Mouse (Mus musculus) myocyte (in vitro differentiated cells): ENCODE measurements at regions not wholly inside any gene's neighbourhood (a gene's known extent, or its start where the extent isn't known, plus 50 kb on each side); places are given as distances from the start of the nearest gene placed in this dataset.

Experiments
- H3K27me3 ChIP-seq: one replicate; pipeline ENCODE4 v1.6.1; 2011; ENCODE audit not compliant: control insufficient read depth, insufficient read depth, insufficient read length
- H3K36me3 ChIP-seq: one replicate; pipeline ENCODE4 v1.6.1; 2011; ENCODE audit not compliant: control insufficient read depth, insufficient read depth
- H3K4me2 ChIP-seq: one replicate; pipeline ENCODE4 v1.6.1; 2011; ENCODE audit warnings: low read depth, control low read depth
- H3K4me3 ChIP-seq: one replicate; pipeline ENCODE4 v1.5.1; 2011; ENCODE audit warnings: mild to moderate bottlenecking, control low read depth, moderate library complexity
- H3K79me2 ChIP-seq: one replicate; pipeline ENCODE4 v1.6.1; 2011; ENCODE audit not compliant: control insufficient read depth, insufficient read depth
- H3ac ChIP-seq: one replicate; pipeline ENCODE4 v1.6.1; 2011; ENCODE audit not compliant: control insufficient read depth, insufficient read length
- CEBPB ChIP-seq: IDR thresholded peaks from 2 replicates; pipeline ENCODE4 v1.6.1; 2011; ENCODE audit warnings: mild to moderate bottlenecking, moderate library complexity; ENCODE audit not compliant: poor library complexity, insufficient read depth, severe bottlenecking
- E2F4 ChIP-seq: IDR thresholded peaks from one replicate; pipeline ENCODE4 v1.6.1; 2011; ENCODE audit warnings: mild to moderate bottlenecking, control low read depth, moderate library complexity; ENCODE audit not compliant: insufficient read depth
- MAX ChIP-seq: IDR thresholded peaks from one replicate; pipeline ENCODE4 v1.6.1; 2011; ENCODE audit warnings: low read depth, mild to moderate bottlenecking, control low read depth
- MYOD1 ChIP-seq, 3 experiments: IDR thresholded peaks; one replicate each; pipeline ENCODE4 v1.6.1; 2011; ENCODE audit warnings: control low read depth in 2 of 3, low read depth in 2 of 3, mild to moderate bottlenecking in 2 of 3, moderate library complexity in 1 of 3; ENCODE audit not compliant: insufficient read length in 2 of 3, control insufficient read depth in 1 of 3
- MYOG ChIP-seq, 3 experiments: IDR thresholded peaks; one replicate each; pipeline ENCODE4 v1.6.1; 2011; ENCODE audit warnings: control low read depth in 2 of 3, low read depth in 2 of 3, mild to moderate bottlenecking in 2 of 3; ENCODE audit not compliant: insufficient read length in 2 of 3, control insufficient read depth in 1 of 3, insufficient read depth in 1 of 3
- POLR2A ChIP-seq: IDR thresholded peaks from one replicate; pipeline ENCODE4 v1.6.1; 2011; ENCODE audit warnings: low read depth, mild to moderate bottlenecking, control low read depth, moderate library complexity; ENCODE audit not compliant: insufficient read length
- POLR2AphosphoS2 ChIP-seq: IDR thresholded peaks from one replicate; pipeline ENCODE4 v1.6.1; 2011; ENCODE audit warnings: low read depth, control low read depth; ENCODE audit not compliant: insufficient read length
- REST ChIP-seq: IDR thresholded peaks from one replicate; pipeline ENCODE4 v1.6.1; 2011; ENCODE audit warnings: mild to moderate bottlenecking, control low read depth, moderate library complexity; ENCODE audit not compliant: insufficient read depth, insufficient read length
- SRF ChIP-seq: IDR thresholded peaks from one replicate; pipeline ENCODE4 v1.6.1; 2011; ENCODE audit warnings: low read depth; ENCODE audit not compliant: control insufficient read depth, insufficient read length
- TCF12 ChIP-seq: IDR thresholded peaks from one replicate; pipeline ENCODE4 v1.6.1; 2011; ENCODE audit warnings: mild to moderate bottlenecking, control low read depth; ENCODE audit not compliant: poor library complexity, insufficient read depth, severe bottlenecking
- TCF3 ChIP-seq: IDR thresholded peaks from one replicate; pipeline ENCODE4 v1.6.1; 2011; ENCODE audit warnings: low read depth, control low read depth; ENCODE audit not compliant: insufficient read length
- USF1 ChIP-seq: IDR thresholded peaks from one replicate; pipeline ENCODE4 v1.6.1; 2011; ENCODE audit warnings: low read depth, mild to moderate bottlenecking, control low read depth, moderate library complexity

- no peaks in the 10 kb centered on the region for H3K36me3 ChIP-seq
- H3K27me3 ChIP-seq, result no peaks in the 10 kb centered on the region
- H3K4me3 ChIP-seq, result no peak overlapping the region
- H3K79me2 ChIP-seq, result no peaks in the 10 kb centered on the region
- H3ac ChIP-seq, result no peak overlapping the region
- TF ChIP-seq MYOG (IDR thresholded peaks at IDR 0.05; ENCODE audit: control insufficient read depth in 1 of 3, insufficient read depth in 1 of 3, insufficient read length in 2 of 3, low read depth in 2 of 3) (no peak), MAX (no peak), REST (no peak), POLR2A (no peak), CEBPB (no peak), POLR2AphosphoS2 (no peak), TCF3 (no peak), MYOD1 (IDR thresholded peaks at IDR 0.05; ENCODE audit: control insufficient read depth in 1 of 3, insufficient read length in 2 of 3, low read depth in 2 of 3) (no peak)
- no peak overlapping the region for H3K4me2 ChIP-seq
These were observed 122.3 kb upstream of the Kcnh8 start for GRCm38 (mm10) chr17:52480087-52480638.

- H3K4me3 ChIP-seq, result no peak overlapping the region
- H3K36me3 ChIP-seq, result no peaks in the 10 kb centered on the region
- H3K4me2 ChIP-seq, result no peak overlapping the region
- TF ChIP-seq TCF3 (no peak), POLR2A (no peak), E2F4 (no peak), MAX (no peak), MYOD1 (IDR thresholded peaks at IDR 0.05; ENCODE audit: control insufficient read depth in 1 of 3, insufficient read length in 2 of 3, low read depth in 2 of 3) (no peak), MYOG (IDR thresholded peaks at IDR 0.05; ENCODE audit: control insufficient read depth in 1 of 3, insufficient read depth in 1 of 3, insufficient read length in 2 of 3, low read depth in 2 of 3) (no peak), SRF (no peak), USF1 (no peak), TCF12 (no peak), CEBPB (no peak), POLR2AphosphoS2 (no peak), REST (no peak)
- H3K27me3 ChIP-seq, result no peaks in the 10 kb centered on the region
- no peak overlapping the region for H3ac ChIP-seq
- no peaks in the 10 kb centered on the region for H3K79me2 ChIP-seq
These were observed 95.7 kb upstream of the Kcnh8 start for GRCm38 (mm10) chr17:52506760-52507159.

GRCm38 (mm10) chr17:52530260-52530659 is 72.2 kb upstream of the Kcnh8 start:
- H3ac ChIP-seq, result no peak overlapping the region
- no peak overlapping the region for H3K4me3 ChIP-seq
- no peak overlapping the region for H3K4me2 ChIP-seq
- H3K27me3 ChIP-seq, result no peaks in the 10 kb centered on the region
- TF ChIP-seq TCF3 (no peak), CEBPB (no peak), E2F4 (no peak), TCF12 (no peak), MYOD1 (IDR thresholded peaks at IDR 0.05; ENCODE audit: control insufficient read depth in 1 of 3, insufficient read length in 2 of 3, low read depth in 2 of 3) (no peak), REST (no peak), SRF (no peak), USF1 (no peak), POLR2A (no peak), MAX (no peak), MYOG (IDR thresholded peaks at IDR 0.05; ENCODE audit: control insufficient read depth in 1 of 3, insufficient read depth in 1 of 3, insufficient read length in 2 of 3, low read depth in 2 of 3) (no peak), POLR2AphosphoS2 (no peak)
- no peaks in the 10 kb centered on the region for H3K79me2 ChIP-seq
- no peaks in the 10 kb centered on the region for H3K36me3 ChIP-seq
